Mouse (Mus musculus): ENCODE data around the gene 4930415O20Rik. TPM values are rescaled to one million over a fixed set of nuclear protein-coding genes. Genes with fewer than 3 reads are reported as not detected.
A peak's percentile ranks its signal among the peaks of the same experiment; 100 is the strongest.

4930415O20Rik gene
- polyA plus RNA-seq, 1 experiment from 2014 or later: not detected

DNA sequence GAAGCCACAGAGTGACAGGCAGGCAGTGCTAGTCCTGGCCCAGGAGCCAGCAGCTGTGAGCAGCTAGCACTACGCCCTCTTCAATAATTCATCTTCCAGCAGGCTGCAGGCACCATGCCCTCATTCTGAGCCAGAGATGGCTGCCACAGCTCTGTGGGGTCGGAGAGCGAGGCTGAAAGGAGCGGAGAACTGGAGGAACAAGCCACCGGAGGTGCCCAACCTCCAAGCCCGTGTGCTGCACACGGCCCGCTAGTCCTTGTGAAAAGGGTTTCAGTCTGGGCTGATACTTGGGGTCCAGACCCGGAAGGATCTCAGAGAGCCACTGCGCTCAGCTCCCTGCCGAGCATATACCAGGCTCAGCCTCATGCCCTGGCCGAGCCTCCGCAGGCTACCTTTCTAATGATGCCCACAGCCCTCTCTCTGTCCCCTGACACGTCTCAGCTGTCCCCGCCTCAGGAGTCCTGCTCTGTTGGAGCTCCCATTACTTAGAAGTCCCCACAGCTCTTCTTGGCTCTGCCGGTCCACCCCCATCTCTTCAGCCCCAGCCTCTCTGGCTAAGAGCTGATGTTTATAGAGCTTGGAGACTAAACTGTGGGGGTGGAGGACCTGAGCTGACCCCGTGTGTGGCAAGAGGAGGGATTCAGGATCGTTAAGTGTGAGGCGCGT lies 57.9 kb downstream of the 4930415O20Rik start:
- Histone ChIP-seq H3K9me3 (ENCODE audit: control insufficient read depth, low read length) (no peaks in the 10 kb centered on the region), H3K27me3 (ENCODE audit: control insufficient read depth, insufficient read depth, low read depth, low read length) (peaks cover 15% of the 10 kb centered on the region), H3K36me3 (ENCODE audit: control insufficient read depth, insufficient read depth, low read length) (no peaks in the 10 kb centered on the region), H3K4me3 (ENCODE audit: low read length) (peak overlapping the region; percentile 9; the same call in 1 of the 2 replicates), H3K4me1 (replicated peaks; ENCODE audit: control insufficient read depth, insufficient read depth, low read length) (peaks cover 24% of the 10 kb centered on the region), H3K27ac (ENCODE audit: low read length) (no peak overlapping the region), H3K4me2 (ENCODE audit: low read depth, low read length) (peak overlapping the region; percentile 42), H3K9ac (ENCODE audit: low read length) (peak overlapping the region; percentile 45)
- 7% methylated on average over 20 of the region's 20 CpGs for WGBS
- peak; percentile 28 for ATAC-seq (ENCODE audit: low read depth)

DNA sequence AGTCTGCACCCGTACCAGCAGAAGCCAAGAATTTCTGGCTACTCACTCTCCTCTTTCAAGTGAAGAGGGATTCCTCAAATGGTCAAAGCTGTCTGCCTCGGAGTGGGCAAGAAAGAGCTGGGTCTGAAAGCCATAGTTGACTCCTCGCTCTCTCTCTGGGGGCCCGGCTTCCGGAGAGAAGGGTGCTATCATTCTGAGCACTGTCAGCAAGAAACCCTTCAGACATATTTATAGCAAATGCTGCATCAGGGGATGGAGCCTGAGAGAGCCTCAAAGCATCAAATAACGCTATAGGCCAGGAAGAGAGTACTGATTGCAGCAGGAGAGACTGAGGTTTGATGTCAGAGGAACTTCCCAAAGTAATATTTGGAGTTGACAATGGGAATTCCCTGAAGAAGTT lies 58.7 kb downstream of the 4930415O20Rik start:
- peak overlapping the region; percentile 36; the same call in 1 of the 2 replicates for H3K27ac ChIP-seq (ENCODE audit: low read length)
- ATAC-seq (ENCODE audit: low read depth): no peak
- no peak overlapping the region for H3K4me2 ChIP-seq (ENCODE audit: low read depth, low read length)
- no peaks in the 10 kb centered on the region for H3K9me3 ChIP-seq (ENCODE audit: control insufficient read depth, low read length)
- H3K4me3 ChIP-seq (ENCODE audit: low read length): no peak overlapping the region
- peaks cover 30% of the 10 kb centered on the region for H3K4me1 ChIP-seq (replicated peaks; ENCODE audit: control insufficient read depth, insufficient read depth, low read length)
- no peaks in the 10 kb centered on the region for H3K36me3 ChIP-seq (ENCODE audit: control insufficient read depth, insufficient read depth, low read length)
- WGBS: 38% methylated on average over 6 of the region's 6 CpGs
- no peak overlapping the region for H3K9ac ChIP-seq (ENCODE audit: low read length)
- H3K27me3 ChIP-seq (ENCODE audit: control insufficient read depth, insufficient read depth, low read depth, low read length): peaks cover 20% of the 10 kb centered on the region

DNA sequence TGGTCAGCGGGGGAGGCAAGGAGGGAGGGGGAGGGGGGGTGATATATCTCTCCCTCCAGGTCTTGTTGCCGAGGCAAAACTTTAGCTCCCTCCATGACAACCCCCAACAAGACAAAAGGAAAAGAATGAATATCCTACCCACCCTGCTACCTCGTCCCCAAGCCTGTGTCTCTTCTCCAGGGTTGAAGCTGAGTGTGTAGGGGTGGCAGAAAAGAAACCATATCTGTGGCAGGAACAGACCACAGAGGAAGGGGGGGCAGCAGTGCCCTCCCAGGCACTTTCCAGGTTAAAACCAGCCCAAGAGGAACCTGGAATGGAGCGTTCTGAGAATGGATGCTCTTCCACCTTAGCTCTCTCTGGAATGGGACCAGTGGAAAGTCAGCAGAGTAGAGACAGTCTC lies 59.7 kb downstream of the 4930415O20Rik start, which contains the start of gene Cacnb3:
Gene Cacnb3 (plus strand): TSS at position 301 of the 400 bp plus-strand sequence.
- Histone ChIP-seq H3K4me3 (ENCODE audit: low read length) (peak within 1 kb of the TSS; percentile 53), H3K4me2 (ENCODE audit: low read depth, low read length) (peak within 1 kb of the TSS; percentile 65), H3K36me3 (ENCODE audit: control insufficient read depth, insufficient read depth, low read length) (no peaks in the 10 kb centered on the region), H3K27me3 (ENCODE audit: control insufficient read depth, insufficient read depth, low read depth, low read length) (peaks cover 20% of the 10 kb centered on the region), H3K4me1 (replicated peaks; ENCODE audit: control insufficient read depth, insufficient read depth, low read length) (peaks cover 30% of the 10 kb centered on the region), H3K27ac (ENCODE audit: low read length) (no peak within 1 kb of the TSS), H3K9me3 (ENCODE audit: control insufficient read depth, low read length) (no peaks in the 10 kb centered on the region), H3K9ac (ENCODE audit: low read length) (peak within 1 kb of the TSS; percentile 66)
- no peak for ATAC-seq (ENCODE audit: low read depth)
- WGBS: 47% methylated on average over 4 of the region's 4 CpGs

- no peak overlapping the region for H3K27ac ChIP-seq (ENCODE audit: low read length)
- no peaks in the 10 kb centered on the region for H3K9me3 ChIP-seq (ENCODE audit: control insufficient read depth, low read length)
- peak overlapping the region; percentile 53 for H3K4me3 ChIP-seq (ENCODE audit: low read length)
- H3K4me2 ChIP-seq (ENCODE audit: low read depth, low read length): peak overlapping the region; percentile 65
- WGBS: under 1% methylated on average over 17 of the region's 18 CpGs
- H3K9ac ChIP-seq (ENCODE audit: low read length): peak overlapping the region; percentile 66
- peaks cover 37% of the 10 kb centered on the region for H3K4me1 ChIP-seq (replicated peaks; ENCODE audit: control insufficient read depth, insufficient read depth, low read length)
- no peaks in the 10 kb centered on the region for H3K36me3 ChIP-seq (ENCODE audit: control insufficient read depth, insufficient read depth, low read length)
- peak; percentile 15; the same call in 1 of the 2 replicates for ATAC-seq (ENCODE audit: low read depth)
- H3K27me3 ChIP-seq (ENCODE audit: control insufficient read depth, insufficient read depth, low read depth, low read length): peaks cover 24% of the 10 kb centered on the region
These were observed 60.7 kb downstream of the 4930415O20Rik start for GRCm38 (mm10) chr15:98631493-98631892.

GRCm38 (mm10) chr15:98632107-98632744 lies 61.4 kb downstream of the 4930415O20Rik start:
- peak overlapping the region; percentile 53 for H3K4me3 ChIP-seq (ENCODE audit: low read length)
- H3K9me3 ChIP-seq (ENCODE audit: control insufficient read depth, low read length): no peaks in the 10 kb centered on the region
- H3K36me3 ChIP-seq (ENCODE audit: control insufficient read depth, insufficient read depth, low read length): no peaks in the 10 kb centered on the region
- WGBS: 0% methylated on average over 25 of the region's 25 CpGs
- peak overlapping the region; percentile 65 for H3K4me2 ChIP-seq (ENCODE audit: low read depth, low read length)
- ATAC-seq (ENCODE audit: low read depth): peak; percentile 78
- peak overlapping the region; percentile 66 for H3K9ac ChIP-seq (ENCODE audit: low read length)
- peaks cover 24% of the 10 kb centered on the region for H3K27me3 ChIP-seq (ENCODE audit: control insufficient read depth, insufficient read depth, low read depth, low read length)
- no peak overlapping the region for H3K27ac ChIP-seq (ENCODE audit: low read length)
- peaks cover 37% of the 10 kb centered on the region for H3K4me1 ChIP-seq (replicated peaks; ENCODE audit: control insufficient read depth, insufficient read depth, low read length)

DNA sequence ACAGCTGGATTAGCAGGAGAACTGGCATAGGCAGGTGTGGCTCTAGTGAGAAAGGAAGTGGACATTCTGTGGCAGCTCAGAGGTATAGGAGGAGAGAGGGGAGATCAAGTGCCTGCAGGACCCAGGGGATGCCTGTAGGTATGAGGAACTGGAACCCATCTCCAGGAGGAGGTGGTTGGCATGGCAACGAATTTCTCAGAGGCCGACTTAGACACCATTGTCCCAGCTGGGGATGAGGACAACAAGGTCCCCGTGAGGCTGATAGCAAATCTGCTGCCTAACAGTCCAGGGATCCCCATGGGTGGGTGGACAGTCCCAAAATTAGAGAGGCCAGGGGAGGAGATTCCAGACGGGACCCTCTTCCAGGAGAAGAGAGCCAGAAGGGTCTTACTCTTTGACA lies 62.1 kb downstream of the 4930415O20Rik start:
- no peak overlapping the region for H3K9ac ChIP-seq (ENCODE audit: low read length)
- ATAC-seq (ENCODE audit: low read depth): no peak
- H3K27ac ChIP-seq (ENCODE audit: low read length): no peak overlapping the region
- peak overlapping the region; percentile 65 for H3K4me2 ChIP-seq (ENCODE audit: low read depth, low read length)
- peaks cover 37% of the 10 kb centered on the region for H3K4me1 ChIP-seq (replicated peaks; ENCODE audit: control insufficient read depth, insufficient read depth, low read length)
- H3K27me3 ChIP-seq (ENCODE audit: control insufficient read depth, insufficient read depth, low read depth, low read length): peaks cover 24% of the 10 kb centered on the region
- no peaks in the 10 kb centered on the region for H3K36me3 ChIP-seq (ENCODE audit: control insufficient read depth, insufficient read depth, low read length)
- WGBS: 4% methylated on average over 4 of the region's 4 CpGs
- no peaks in the 10 kb centered on the region for H3K9me3 ChIP-seq (ENCODE audit: control insufficient read depth, low read length)
- H3K4me3 ChIP-seq (ENCODE audit: low read length): peak overlapping the region; percentile 53

DNA sequence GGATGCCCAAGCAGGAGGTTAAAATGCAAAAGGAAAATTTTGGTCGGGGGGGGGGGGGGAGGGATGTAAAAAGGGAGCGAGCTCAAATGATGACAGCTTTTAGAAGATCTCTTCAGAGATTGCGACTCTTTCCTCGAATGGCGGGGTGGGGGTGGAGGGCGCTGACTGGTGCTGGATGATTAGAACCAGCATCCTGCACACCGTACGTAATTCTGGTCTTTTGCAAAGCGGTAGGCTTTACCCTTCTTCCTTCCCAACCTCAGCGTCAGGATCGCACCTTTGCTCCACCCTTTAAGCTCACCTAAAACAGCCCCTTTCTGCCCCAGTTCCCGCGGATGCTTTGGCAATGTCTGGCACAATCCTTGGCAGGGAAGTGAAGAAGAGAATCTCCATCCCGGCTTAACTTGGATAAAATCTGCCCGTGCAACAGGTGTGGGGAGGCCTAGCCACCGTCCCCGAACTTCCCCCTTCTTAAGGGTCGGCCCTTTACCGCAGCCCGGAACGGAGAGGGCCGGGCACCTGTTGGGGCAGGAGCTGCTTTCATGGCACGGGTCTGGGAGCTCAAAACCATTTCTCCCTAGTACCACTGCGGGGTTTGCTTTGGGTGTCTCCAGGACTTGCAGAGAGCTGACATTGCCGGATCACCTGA lies 63.1 kb downstream of the 4930415O20Rik start:
- peak overlapping the region; percentile 23; the same call in 1 of the 2 replicates for H3K27ac ChIP-seq (ENCODE audit: low read length)
- under 1% methylated on average over 24 of the region's 25 CpGs for WGBS

DNA sequence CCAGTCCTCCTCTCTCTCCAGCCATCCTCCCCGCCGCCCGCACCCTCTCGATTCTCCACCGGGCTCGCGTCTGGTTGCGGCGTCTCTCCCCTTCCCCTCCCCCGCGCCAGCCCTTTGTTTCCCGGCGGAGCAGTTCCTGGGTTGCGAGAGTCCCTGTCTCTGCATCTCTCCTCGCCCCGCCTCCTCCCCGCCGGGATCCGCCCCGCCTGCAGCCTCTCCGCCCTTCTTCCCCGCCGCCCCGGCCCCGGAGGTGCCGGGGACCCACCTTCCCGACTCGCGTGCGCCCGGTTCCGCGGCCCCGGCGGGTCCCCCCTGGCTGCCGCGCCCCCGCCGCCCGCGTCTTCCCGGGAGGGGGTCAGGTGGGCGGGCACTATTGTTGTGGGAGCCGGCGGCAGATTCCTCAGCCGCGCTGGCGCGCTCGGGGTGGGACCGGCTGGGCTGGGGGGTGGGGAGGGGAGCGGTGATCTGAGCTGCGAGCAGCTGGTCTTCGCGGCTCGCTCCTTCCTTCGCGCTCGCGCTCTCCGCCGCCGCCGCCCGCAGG lies 63.8 kb downstream of the 4930415O20Rik start:
- ATAC-seq (ENCODE audit: low read depth): peak; percentile 68
- no peaks in the 10 kb centered on the region for H3K36me3 ChIP-seq (ENCODE audit: control insufficient read depth, insufficient read depth, low read length)
- peak overlapping the region; percentile 95 for H3K4me2 ChIP-seq (ENCODE audit: low read depth, low read length)
- WGBS: under 1% methylated on average over 51 of the region's 65 CpGs
- H3K4me1 ChIP-seq (replicated peaks; ENCODE audit: control insufficient read depth, insufficient read depth, low read length): peaks cover 32% of the 10 kb centered on the region
- peaks cover 24% of the 10 kb centered on the region for H3K27me3 ChIP-seq (ENCODE audit: control insufficient read depth, insufficient read depth, low read depth, low read length)
- peak overlapping the region; percentile 60 for H3K27ac ChIP-seq (ENCODE audit: low read length)
- H3K9ac ChIP-seq (ENCODE audit: low read length): peak overlapping the region; percentile 84
- peak overlapping the region; percentile 81 for H3K4me3 ChIP-seq (ENCODE audit: low read length)
- H3K9me3 ChIP-seq (ENCODE audit: control insufficient read depth, low read length): no peaks in the 10 kb centered on the region

More for the DNA sequence above, 63.1 kb downstream of the 4930415O20Rik start:
- Histone ChIP-seq H3K27me3 (ENCODE audit: control insufficient read depth, insufficient read depth, low read depth, low read length) (peaks cover 24% of the 10 kb centered on the region), H3K9me3 (ENCODE audit: control insufficient read depth, low read length) (no peaks in the 10 kb centered on the region), H3K36me3 (ENCODE audit: control insufficient read depth, insufficient read depth, low read length) (no peaks in the 10 kb centered on the region), H3K4me2 (ENCODE audit: low read depth, low read length) (peak overlapping the region; percentile 95), H3K9ac (ENCODE audit: low read length) (peak overlapping the region; percentile 84), H3K4me1 (replicated peaks; ENCODE audit: control insufficient read depth, insufficient read depth, low read length) (peaks cover 34% of the 10 kb centered on the region), H3K4me3 (ENCODE audit: low read length) (peak overlapping the region; percentile 81)
- no peak; the same call in 1 of the 2 replicates for ATAC-seq (ENCODE audit: low read depth)

Data from lung, embryonic 16.5 days (tissue).